11 mouse cellular contexts compared by ENCODE assay signal in genomic region chr14:25511967-25512366, GRCm38 (mm10). TPM values are rescaled to one million over a fixed set of nuclear protein-coding genes. Genes with fewer than 3 reads are reported as not detected.
DNase-seq lines count a peak whose midpoint lies in the region; ATAC-seq and TF ChIP-seq lines count a peak whose summit lies in the region.
"Had no signal": no experiment of that assay in that cellular context is flagged by ENCODE, and none has a peak within 500 bp of the region (broad histone marks: within the 10 kb centered on the region; RNA-seq: fewer than 3 reads in every experiment).

No protein-coding gene starts in this region.

- no peak for ATAC-seq in intestine, embryonic 14.5 days (replicated peaks; ENCODE audit: low FRiP score, low TSS enrichment, low read depth)
- ATAC-seq in intestine, postnatal 0 days: no peak
- no peak for ATAC-seq in embryonic facial prominence, embryonic 14.5 days (ENCODE audit: low read depth)
- ATAC-seq in hindbrain, embryonic 13.5 days (ENCODE audit: low FRiP score): no peak
- no peak for ATAC-seq in midbrain, embryonic 15.5 days (replicated peaks)
- no peak for ATAC-seq in CD4-positive, CD25-positive, alpha-beta regulatory T cell, adult 4 months

- WGBS in intestine, embryonic 14.5 days: 11% methylated on average over 5 of the region's 5 CpGs
- WGBS in intestine, postnatal 0 days: 29% methylated on average over 5 of the region's 5 CpGs
- WGBS in embryonic facial prominence, embryonic 14.5 days: 17% methylated on average over 5 of the region's 5 CpGs
- WGBS in hindbrain, embryonic 13.5 days: 25% methylated on average over 5 of the region's 5 CpGs
- WGBS in midbrain, embryonic 15.5 days: 21% methylated on average over 5 of the region's 5 CpGs

- no peaks in the 10 kb centered on the region for H3K27me3 ChIP-seq in intestine, embryonic 14.5 days (replicated peaks; ENCODE audit: control insufficient read depth, insufficient read depth, low read length)
- no peaks in the 10 kb centered on the region for H3K27me3 ChIP-seq in intestine, postnatal 0 days (replicated peaks; ENCODE audit: control insufficient read depth, insufficient read depth, low read length)
- no peaks in the 10 kb centered on the region for H3K27me3 ChIP-seq in embryonic facial prominence, embryonic 14.5 days (replicated peaks; ENCODE audit: control insufficient read depth, insufficient read depth, low read length)
- H3K27me3 ChIP-seq in hindbrain, embryonic 13.5 days: no peaks in the 10 kb centered on the region
- H3K27me3 ChIP-seq in midbrain, embryonic 15.5 days (replicated peaks): no peaks in the 10 kb centered on the region
- H3K27me3 ChIP-seq: liver, embryonic 15.5 days had no signal

- peak overlapping the region; percentile 24 for H3K27ac ChIP-seq in intestine, embryonic 14.5 days (ENCODE audit: low read depth)
- no peak overlapping the region for H3K27ac ChIP-seq in intestine, postnatal 0 days (ENCODE audit: low read depth, low read length)
- H3K27ac ChIP-seq in embryonic facial prominence, embryonic 14.5 days (replicated peaks; ENCODE audit: low read depth, low read length): peak overlapping the region; percentile 48; the same call in 1 of the 2 replicates
- peak overlapping the region; percentile 82 for H3K27ac ChIP-seq in hindbrain, embryonic 13.5 days
- peak overlapping the region; percentile 61 for H3K27ac ChIP-seq in midbrain, embryonic 15.5 days
- H3K27ac ChIP-seq: liver, embryonic 15.5 days had no signal

- peaks cover 24% of the 10 kb centered on the region; the same call in 1 of the 2 replicates for H3K36me3 ChIP-seq in intestine, embryonic 14.5 days (ENCODE audit: control insufficient read depth, insufficient read depth, low read length)
- peaks cover 8% of the 10 kb centered on the region; the same call in 1 of the 2 replicates for H3K36me3 ChIP-seq in intestine, postnatal 0 days (ENCODE audit: control insufficient read depth, insufficient read depth)
- H3K36me3 ChIP-seq in embryonic facial prominence, embryonic 14.5 days (ENCODE audit: control insufficient read depth, insufficient read depth, low read length): peaks cover 17% of the 10 kb centered on the region; the same call in 1 of the 2 replicates
- peaks cover 31% of the 10 kb centered on the region for H3K36me3 ChIP-seq in hindbrain, embryonic 13.5 days
- H3K36me3 ChIP-seq in midbrain, embryonic 15.5 days (replicated peaks): no peaks in the 10 kb centered on the region
- H3K36me3 ChIP-seq: liver, embryonic 15.5 days had no signal

- no peak for TF ChIP-seq CTCF in intestine, postnatal 0 days (IDR thresholded peaks at IDR 0.05; ENCODE audit: low read depth)

- no peak overlapping the region for H3K4me3 ChIP-seq in intestine, embryonic 14.5 days (ENCODE audit: low read depth, low read length)
- no peak overlapping the region for H3K4me3 ChIP-seq in intestine, postnatal 0 days (ENCODE audit: low read depth, low read length)
- no peak overlapping the region for H3K4me3 ChIP-seq in embryonic facial prominence, embryonic 14.5 days (ENCODE audit: low read depth, low read length)
- H3K4me3 ChIP-seq in hindbrain, embryonic 13.5 days: no peak overlapping the region
- no peak overlapping the region for H3K4me3 ChIP-seq in midbrain, embryonic 15.5 days
- H3K4me3 ChIP-seq: erythroblast, embryonic 14.5 days; liver, embryonic 15.5 days had no signal

- H3K4me2 ChIP-seq in intestine, embryonic 14.5 days (ENCODE audit: low read length): no peak overlapping the region
- no peak overlapping the region for H3K4me2 ChIP-seq in intestine, postnatal 0 days (replicated peaks; ENCODE audit: low read depth)
- no peak overlapping the region for H3K4me2 ChIP-seq in embryonic facial prominence, embryonic 14.5 days (ENCODE audit: low read depth, low read length)
- no peak overlapping the region for H3K4me2 ChIP-seq in hindbrain, embryonic 13.5 days
- no peak overlapping the region for H3K4me2 ChIP-seq in midbrain, embryonic 15.5 days
- H3K4me2 ChIP-seq: liver, embryonic 15.5 days had no signal

- H3K9me3 ChIP-seq in intestine, embryonic 14.5 days (ENCODE audit: control insufficient read depth, low read length): no peaks in the 10 kb centered on the region
- H3K9me3 ChIP-seq in intestine, postnatal 0 days (ENCODE audit: control insufficient read depth): no peaks in the 10 kb centered on the region
- no peaks in the 10 kb centered on the region for H3K9me3 ChIP-seq in embryonic facial prominence, embryonic 14.5 days (ENCODE audit: control insufficient read depth, low read length)
- H3K9me3 ChIP-seq in hindbrain, embryonic 13.5 days: no peaks in the 10 kb centered on the region
- H3K9me3 ChIP-seq in midbrain, embryonic 15.5 days: no peaks in the 10 kb centered on the region
- H3K9me3 ChIP-seq: liver, embryonic 15.5 days had no signal

- peaks cover 71% of the 10 kb centered on the region for H3K4me1 ChIP-seq in intestine, embryonic 14.5 days (replicated peaks; ENCODE audit: control insufficient read depth, insufficient read depth, low read length)
- H3K4me1 ChIP-seq in intestine, postnatal 0 days (replicated peaks; ENCODE audit: control insufficient read depth, insufficient read depth, low read length): peaks cover 28% of the 10 kb centered on the region
- H3K4me1 ChIP-seq in embryonic facial prominence, embryonic 14.5 days (ENCODE audit: control insufficient read depth, insufficient read depth, low read length): peaks cover 55% of the 10 kb centered on the region
- peaks cover 89% of the 10 kb centered on the region for H3K4me1 ChIP-seq in hindbrain, embryonic 13.5 days (replicated peaks)
- H3K4me1 ChIP-seq in midbrain, embryonic 15.5 days: peaks cover 60% of the 10 kb centered on the region

- no peak overlapping the region for H3K9ac ChIP-seq in intestine, embryonic 14.5 days (ENCODE audit: low read length)
- no peak overlapping the region for H3K9ac ChIP-seq in intestine, postnatal 0 days (ENCODE audit: low read depth, low read length)
- no peak overlapping the region for H3K9ac ChIP-seq in embryonic facial prominence, embryonic 14.5 days (ENCODE audit: low read depth, low read length)
- 0 out of 2 replicates have a peak overlapping the region, but pooled peaks have one; percentile 9 for H3K9ac ChIP-seq in hindbrain, embryonic 13.5 days
- H3K9ac ChIP-seq in midbrain, embryonic 15.5 days: no peak overlapping the region
- H3K9ac ChIP-seq: liver, embryonic 15.5 days had no signal

- no peak for DNase-seq in intestine, embryonic 14.5 days (ENCODE audit: low spot score)
- no peak for DNase-seq in embryonic facial prominence, embryonic 14.5 days (ENCODE audit: low spot score)
- DNase-seq in left cerebral cortex, adult 9 months (ENCODE audit: low spot score in 2 of 2): no peak
- DNase-seq: cerebellum, adult 18-20 months; heart, postnatal 36 days had no signal

RNA-seq across cellular contexts. Expression of gene Zmiz1, which starts 53.0 kb away (rescaled TPM):
- 37.4 and 39.0 TPM in 2 replicates for polyA plus RNA-seq in intestine, embryonic 14.5 days (2014; fragmentation: Nextera tagmentation; extraction: Ambion mirVana)
- 12.4 and 13.5 TPM in 2 replicates for polyA plus RNA-seq in intestine, postnatal 0 days (2015; fragmentation: Nextera tagmentation; extraction: Ambion mirVana)
- polyA plus RNA-seq in embryonic facial prominence, embryonic 14.5 days (2014; fragmentation: Nextera tagmentation; extraction: Ambion mirVana): 31.3 and 36.6 TPM in 2 replicates
- 58.5 and 65.3 TPM in 2 replicates for polyA plus RNA-seq in hindbrain, embryonic 13.5 days (2015; fragmentation: Nextera tagmentation; extraction: Ambion mirVana)
- 77.3 and 78.8 TPM in 2 replicates for polyA plus RNA-seq in midbrain, embryonic 15.5 days (2015; fragmentation: Nextera tagmentation; extraction: Ambion mirVana)
- 10 to 100 TPM; 21.2 to 34.3 TPM for polyA plus RNA-seq in CD4-positive, CD25-positive, alpha-beta regulatory T cell, adult 4 months (2017; shearing (Covaris generic))
